Mouse (Mus musculus) macrophage (primary cell): ENCODE data around the gene Dgcr8. TPM values are rescaled to one million over a fixed set of nuclear protein-coding genes. Genes with fewer than 3 reads are reported as not detected.

Experiments
- H3K27ac ChIP-seq: fragments of 350-480 bp; formaldehyde crosslinking; 2 replicates; pipeline ENCODE4 v1.9.0; 2021
- H3K36me3 ChIP-seq: fragments of 350-480 bp; formaldehyde crosslinking; 2 replicates; pipeline ENCODE4 v1.9.0; 2021; ENCODE audit errors: inconsistent target
- H3K4me3 ChIP-seq: fragments of 350-480 bp; formaldehyde crosslinking; 2 replicates; pipeline ENCODE4 v1.9.0; 2021; ENCODE audit errors: inconsistent target
- H3K79me2 ChIP-seq: fragments of 350-480 bp; formaldehyde crosslinking; 2 replicates; pipeline ENCODE4 v1.9.0; 2021; ENCODE audit errors: inconsistent target
- WGBS: methylation state at CpG from one replicate; pipeline ENCODE4 v1.1.7; 2026; ENCODE audit warnings: inconsistent platforms; ENCODE audit not compliant: missing documents; 5-methylcytosine and 5-hydroxymethylcytosine counted together
- polyA plus RNA-seq: library from polyadenylated mRNA; stranded (reverse); fragments of 250-400 nt; gene quantifications from 3 replicates; pipeline ENCODE4 v1.2.4, GENCODE M21; 2018; ENCODE audit warnings: inconsistent platforms

The Dgcr8 gene
- polyA plus RNA-seq, 1 experiment from 2014 or later, result 12.9 TPM

DNA sequence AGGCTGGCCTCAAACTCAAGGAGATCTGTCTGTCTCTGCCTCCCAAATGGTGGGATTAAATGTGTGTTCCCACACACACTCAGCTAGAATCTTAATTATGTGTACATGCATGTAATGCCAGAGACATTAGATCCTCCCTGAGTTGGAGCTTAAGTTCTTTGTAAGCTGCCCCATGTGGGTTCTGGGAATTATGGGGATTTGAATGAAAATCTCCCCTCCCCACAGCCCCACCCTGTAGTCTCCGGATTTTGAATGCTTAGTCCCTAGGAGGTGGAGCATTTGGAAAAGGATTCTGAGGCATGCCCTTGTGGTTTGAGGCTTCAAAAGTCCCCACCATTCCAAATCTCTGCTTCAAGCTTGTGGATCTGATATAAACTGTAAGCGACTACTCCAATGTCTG lies 13.9 kb downstream of the Dgcr8 start:
- Histone ChIP-seq H3K79me2 (no peaks in the 10 kb centered on the region), H3K27ac (no peak overlapping the region), H3K36me3 (peaks cover 53% of the 10 kb centered on the region), H3K4me3 (no peak overlapping the region)
- WGBS, result 100% methylated on average over 2 of the region's 2 CpGs

DNA sequence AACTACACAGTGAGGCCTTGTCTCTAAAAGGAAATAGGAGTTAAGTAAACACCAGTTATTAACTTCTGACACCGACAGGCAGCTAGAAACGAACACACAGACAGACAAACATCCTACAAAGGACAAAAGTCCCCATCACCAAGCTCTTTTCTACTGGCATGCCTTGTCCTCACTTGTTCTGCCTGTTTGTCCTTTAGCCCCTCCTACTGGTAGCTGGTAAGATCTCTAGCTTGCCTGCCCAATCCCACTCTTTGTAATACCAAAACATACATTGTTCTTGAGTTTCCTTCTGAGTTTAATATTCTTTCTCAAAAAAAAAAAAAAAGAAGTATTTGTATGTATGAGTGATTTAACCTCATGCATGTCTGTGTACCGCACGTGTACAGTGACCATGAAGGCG lies 20.9 kb downstream of the Dgcr8 start:
- Histone ChIP-seq H3K36me3 (peaks cover 38% of the 10 kb centered on the region), H3K27ac (no peak overlapping the region), H3K4me3 (no peak overlapping the region), H3K79me2 (no peaks in the 10 kb centered on the region)
- WGBS, result 85% methylated on average over 5 of the region's 5 CpGs

DNA sequence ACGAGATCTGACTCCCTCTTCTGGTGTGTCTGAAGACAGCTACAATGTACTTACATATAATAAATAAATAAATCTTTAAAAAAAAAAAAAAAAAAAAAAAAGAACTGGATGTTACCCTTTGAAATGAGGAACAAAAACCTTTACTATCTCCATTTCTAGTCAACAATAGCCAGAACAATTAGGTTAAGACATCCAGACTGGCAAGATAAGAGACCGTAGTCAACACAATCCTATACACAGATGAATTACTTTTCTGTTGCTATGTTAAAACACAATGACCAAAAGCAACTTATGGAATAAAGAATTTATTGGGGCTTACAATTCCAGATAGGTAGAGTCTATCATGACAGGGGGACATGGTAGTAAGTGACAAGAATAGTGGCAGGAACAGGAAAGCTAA lies 24.0 kb downstream of the Dgcr8 start:
- Histone ChIP-seq H3K27ac (no peak overlapping the region), H3K36me3 (peaks cover 37% of the 10 kb centered on the region), H3K79me2 (no peaks in the 10 kb centered on the region), H3K4me3 (no peak overlapping the region)
- WGBS, result 93% methylated on average over 1 of the region's 2 CpGs

DNA sequence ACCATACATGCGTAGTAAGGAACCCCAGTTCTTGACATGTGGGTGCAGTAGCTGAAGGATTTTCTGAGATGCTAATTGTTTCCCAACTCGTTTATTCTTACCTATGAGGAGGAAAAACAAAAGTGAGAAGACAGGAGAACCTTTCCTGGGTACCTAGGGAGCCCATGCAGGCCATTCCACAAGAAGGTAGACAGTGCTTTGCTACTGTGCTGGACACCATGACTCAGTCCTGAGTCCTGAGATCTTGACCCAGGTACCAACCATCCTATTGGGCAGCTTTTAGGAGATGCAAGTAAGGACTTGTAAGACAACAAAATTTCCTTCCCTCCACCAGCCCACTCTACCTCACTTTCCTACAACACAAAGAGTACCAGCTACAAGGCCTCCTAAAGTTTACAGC lies 30.8 kb downstream of the Dgcr8 start, which contains the start of gene Gm49776:
TSS of gene Gm49776 (minus strand) at position 101 of the 400 bp plus-strand sequence.
- no peaks in the 10 kb centered on the region for H3K79me2 ChIP-seq
- H3K4me3 ChIP-seq, result no peak within 1 kb of the TSS
- no peak within 1 kb of the TSS for H3K27ac ChIP-seq
- peaks cover 70% of the 10 kb centered on the region for H3K36me3 ChIP-seq
- 88% methylated on average over 2 of the region's 2 CpGs for WGBS

DNA sequence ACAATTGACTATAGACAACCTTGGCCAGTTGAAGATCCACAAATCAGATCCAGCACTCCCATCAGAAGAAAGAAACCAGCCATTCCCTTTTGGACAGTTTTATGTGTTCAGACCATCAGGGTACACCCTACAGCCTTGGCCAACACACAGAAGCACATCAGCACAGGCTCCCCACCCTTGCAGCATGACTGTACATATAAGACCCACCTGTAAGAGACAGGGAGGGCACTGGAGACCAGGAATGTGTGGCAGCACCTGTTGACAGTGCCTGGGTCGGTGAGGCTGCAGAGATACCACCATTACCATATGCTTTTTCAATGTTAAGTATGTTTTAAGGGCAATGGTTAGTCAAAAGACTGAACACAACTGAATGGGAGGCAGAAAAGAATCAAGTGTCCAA lies 35.2 kb downstream of the Dgcr8 start:
- H3K79me2 ChIP-seq, result peaks cover 32% of the 10 kb centered on the region
- 77% methylated on average over 1 of the region's 1 CpGs for WGBS
- H3K4me3 ChIP-seq, result no peak overlapping the region

DNA sequence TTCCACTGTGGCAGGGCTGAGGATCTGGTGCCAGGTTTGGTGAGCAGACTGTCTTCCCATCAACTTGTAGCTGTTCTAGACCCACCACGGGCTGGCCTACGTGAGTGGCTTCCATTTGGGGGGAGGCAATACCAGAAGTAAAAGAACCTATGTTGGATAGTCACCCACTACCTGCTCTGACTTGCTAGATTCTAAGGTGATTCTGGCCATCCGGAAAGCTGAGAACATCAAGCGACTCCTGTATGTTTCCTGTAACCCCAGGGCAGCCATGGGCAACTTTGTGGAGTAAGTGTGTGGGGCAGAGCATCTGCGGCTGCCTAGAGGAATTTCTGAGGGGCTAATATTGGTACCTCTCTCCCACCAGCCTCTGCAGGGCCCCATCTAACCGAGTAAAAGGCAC lies 36.3 kb downstream of the Dgcr8 start:
- peaks cover 56% of the 10 kb centered on the region for H3K36me3 ChIP-seq
- H3K27ac ChIP-seq, result no peak overlapping the region
- H3K4me3 ChIP-seq, result no peak overlapping the region
- WGBS, result 81% methylated on average over 6 of the region's 6 CpGs
- H3K79me2 ChIP-seq, result peaks cover 36% of the 10 kb centered on the region

More for the DNA sequence above, 35.2 kb downstream of the Dgcr8 start:
- Histone ChIP-seq H3K27ac (no peak overlapping the region), H3K36me3 (peaks cover 65% of the 10 kb centered on the region)

DNA sequence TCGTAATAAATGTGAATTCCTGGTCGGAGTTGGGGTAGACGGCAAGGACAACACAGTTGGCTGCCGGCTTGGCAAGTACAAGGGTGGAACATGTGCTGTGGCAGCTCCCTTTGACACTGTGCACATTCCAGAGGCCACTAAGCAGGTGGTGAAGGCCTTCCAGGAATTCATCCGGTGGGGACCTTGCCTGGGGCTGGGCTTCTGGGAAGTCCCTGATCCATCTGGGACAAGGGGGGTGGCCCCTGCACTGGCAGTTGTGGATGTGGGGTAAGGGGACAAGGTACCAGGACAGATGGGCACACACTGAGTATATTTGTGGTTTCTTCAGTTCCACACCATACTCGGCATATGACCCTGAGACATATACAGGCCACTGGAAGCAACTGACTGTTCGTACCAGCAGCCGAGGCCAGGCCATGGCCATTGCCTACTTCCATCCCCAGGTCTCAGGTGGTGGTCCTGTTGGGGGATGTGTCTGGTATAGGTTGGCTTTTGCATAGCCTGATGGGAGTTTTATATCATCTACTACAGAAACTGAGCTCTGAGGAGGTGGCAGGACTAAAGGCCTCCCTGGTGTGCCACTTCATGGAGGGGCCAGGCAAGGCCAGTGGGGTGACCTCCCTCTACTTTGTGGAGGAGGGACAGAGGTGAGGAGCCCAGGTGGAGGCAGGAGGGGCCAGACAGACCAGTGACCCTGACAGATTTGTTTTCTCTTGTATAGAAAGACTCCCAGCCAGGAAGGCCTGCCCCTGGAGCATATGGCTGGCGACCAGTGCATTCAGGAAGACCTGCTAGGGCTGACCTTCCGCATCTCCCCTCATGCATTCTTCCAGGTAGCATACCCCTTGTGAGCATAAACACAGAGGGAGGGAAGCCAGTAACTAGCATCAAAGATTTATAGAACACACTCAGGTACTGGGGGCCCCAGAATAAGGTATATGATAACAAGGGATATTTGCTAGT lies 37.9 kb downstream of the Dgcr8 start:
- Histone ChIP-seq H3K79me2 (peaks cover 53% of the 10 kb centered on the region), H3K4me3 (no peak overlapping the region), H3K27ac (no peak overlapping the region), H3K36me3 (peaks cover 46% of the 10 kb centered on the region)
- WGBS, result 95% methylated on average over 9 of the region's 10 CpGs

DNA sequence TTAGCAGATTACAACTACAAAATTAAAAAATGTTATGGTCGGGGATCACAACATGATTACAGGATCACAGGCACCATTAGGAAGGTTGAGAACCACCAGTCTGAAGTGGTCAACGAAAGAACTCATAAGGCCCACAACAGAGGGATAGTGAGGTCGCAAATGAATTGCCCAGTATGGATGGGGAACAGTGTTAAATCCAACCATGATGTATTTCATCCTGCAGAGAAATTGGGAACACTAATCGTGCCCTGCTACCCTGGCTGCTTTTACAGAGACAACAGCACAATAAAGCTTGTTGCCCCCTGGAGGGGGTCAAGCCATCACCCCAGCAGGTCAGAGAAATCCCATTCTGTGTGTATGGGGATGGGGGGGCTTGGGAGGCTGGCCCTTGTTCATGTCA lies 38.8 kb downstream of the Dgcr8 start:
- whole genome bisulfite sequencing, result 73% methylated on average over 4 of the region's 4 CpGs
- Histone ChIP-seq H3K36me3 (peaks cover 50% of the 10 kb centered on the region), H3K79me2 (peaks cover 61% of the 10 kb centered on the region), H3K4me3 (peak overlapping the region; percentile 89), H3K27ac (peak overlapping the region; percentile 86; the same call in 1 of the 2 replicates)

DNA sequence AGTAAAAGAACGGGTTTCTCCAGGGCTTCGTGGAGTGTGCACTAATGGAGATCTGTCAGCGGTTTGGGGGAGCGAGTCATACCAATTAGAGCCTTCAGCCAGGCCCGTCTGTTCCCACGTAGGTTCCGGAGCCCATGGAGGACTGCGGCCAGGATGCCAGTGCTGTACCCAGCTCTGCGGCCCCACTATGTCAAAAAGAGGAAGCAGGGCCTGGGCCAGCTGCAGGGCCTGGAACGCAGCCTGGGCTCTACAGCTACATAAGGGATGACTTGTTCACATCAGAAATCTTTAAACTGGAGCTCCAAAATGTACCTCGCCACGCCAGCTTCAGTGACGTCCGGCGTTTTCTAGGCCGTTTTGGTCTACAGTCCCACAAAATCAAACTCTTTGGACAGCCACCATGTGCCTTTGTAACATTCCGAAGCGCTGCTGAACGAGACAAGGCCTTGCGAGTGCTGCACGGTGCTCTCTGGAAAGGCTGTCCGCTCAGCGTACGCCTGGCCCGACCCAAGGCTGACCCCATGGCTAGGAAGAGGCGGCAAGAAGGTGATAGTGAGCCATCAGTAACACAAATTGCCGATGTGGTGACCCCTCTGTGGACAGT lies 39.6 kb downstream of the Dgcr8 start:
- 4% methylated on average over 27 of the region's 27 CpGs for WGBS

DNA sequence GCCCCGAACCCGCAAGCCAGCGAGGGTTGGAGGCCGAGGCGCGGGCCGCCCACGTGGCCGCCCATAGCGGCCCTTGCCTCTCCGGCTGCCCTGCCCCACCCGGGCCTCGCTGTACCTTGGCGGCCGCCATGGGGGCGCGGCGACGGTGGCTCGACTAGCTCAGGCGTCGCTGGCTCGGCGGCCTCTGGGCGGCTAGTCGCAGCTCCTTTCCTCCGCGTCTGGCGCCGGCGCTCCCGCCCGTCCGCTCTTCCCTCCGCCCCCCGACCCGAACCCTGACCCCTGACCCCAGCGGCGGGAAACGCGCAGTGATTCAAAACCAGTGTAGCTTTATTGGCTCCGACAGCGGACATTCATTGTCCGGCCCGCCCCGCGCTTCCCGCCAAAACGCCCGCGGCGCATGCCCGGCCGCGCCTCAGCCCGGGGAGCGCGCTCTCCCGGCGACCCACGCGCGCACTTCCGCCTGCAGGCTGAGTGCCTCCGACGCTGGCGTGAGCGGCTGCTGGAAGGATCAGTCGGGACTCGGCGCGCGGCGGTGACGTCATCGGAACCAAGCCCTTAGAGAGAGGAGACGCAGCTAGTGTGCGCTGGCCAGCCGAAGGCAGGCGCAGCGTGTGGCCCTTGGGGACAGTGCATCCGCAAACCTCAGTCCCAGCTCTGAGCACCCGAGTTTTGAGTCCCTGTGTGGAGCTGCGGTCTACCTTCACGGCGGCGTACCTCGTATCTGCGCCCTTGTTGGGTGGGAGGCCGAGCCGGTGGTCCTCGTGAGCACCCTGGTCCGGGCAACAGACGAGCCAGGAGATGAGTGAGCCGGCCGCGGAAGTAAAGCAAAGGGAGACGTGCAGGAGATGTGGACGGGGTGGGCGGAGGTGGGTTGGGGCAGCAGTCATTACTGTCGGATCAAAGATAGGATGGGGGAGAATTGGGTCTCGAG lies 40.3 kb downstream of the Dgcr8 start, which contains the start of the genes Trmt2a and Ranbp1:
TSS of gene Trmt2a (plus strand) at position 247 of the 931 bp plus-strand sequence.
TSS of gene Ranbp1 (minus strand) at position 300 of the 931 bp plus-strand sequence.
- Histone ChIP-seq H3K36me3 (peaks cover 54% of the 10 kb centered on the region), H3K4me3 (peak within 1 kb of the TSS; percentile 89), H3K27ac (peak within 1 kb of the TSS; percentile 86), H3K79me2 (peaks cover 77% of the 10 kb centered on the region)
- under 1% methylated on average over 78 of the region's 102 CpGs for WGBS

More for the DNA sequence above, 39.6 kb downstream of the Dgcr8 start:
- peak overlapping the region; percentile 86 for H3K27ac ChIP-seq
- peaks cover 69% of the 10 kb centered on the region for H3K79me2 ChIP-seq
- peaks cover 54% of the 10 kb centered on the region for H3K36me3 ChIP-seq
- H3K4me3 ChIP-seq, result peak overlapping the region; percentile 89

DNA sequence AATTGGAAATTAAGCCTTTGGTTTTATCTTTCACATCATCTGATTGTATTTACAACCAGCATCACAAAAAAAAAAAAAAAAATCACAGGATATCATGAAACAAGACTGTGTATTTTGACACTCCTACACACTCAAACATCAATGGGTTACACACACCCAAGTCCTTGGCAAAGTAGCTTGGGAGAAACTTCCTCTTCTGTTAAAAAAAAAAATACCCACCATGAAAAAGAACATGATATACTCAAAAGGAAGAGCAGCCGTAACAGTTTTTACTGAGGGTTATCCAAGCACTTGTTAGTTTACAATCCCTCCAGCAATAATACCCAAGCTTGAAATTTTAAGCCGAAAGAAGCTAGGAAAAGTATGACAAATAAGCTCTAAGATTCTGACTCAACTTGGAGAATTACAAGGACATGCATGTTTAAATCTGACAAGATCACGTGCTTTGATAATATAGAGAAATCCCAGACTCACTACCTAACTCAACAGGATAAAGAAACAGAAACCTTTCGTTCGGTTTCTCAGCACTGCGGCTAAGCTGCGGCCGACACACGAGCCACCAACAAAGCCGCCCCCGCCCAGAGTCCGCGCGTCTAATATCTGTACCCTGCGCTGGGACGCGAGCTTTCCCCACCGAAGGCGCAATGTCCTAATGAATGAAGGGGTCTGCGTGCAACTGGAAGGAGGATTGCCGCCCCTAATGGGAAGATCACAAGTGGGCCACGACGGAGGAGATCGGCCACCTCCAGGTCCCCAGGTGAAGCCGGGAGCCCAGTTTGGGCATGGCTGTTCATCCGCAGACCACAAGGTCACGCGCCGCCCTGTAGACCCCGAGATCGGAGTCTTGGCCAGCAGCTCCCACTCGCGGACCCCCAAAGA lies 41.3 kb downstream of the Dgcr8 start:
- Histone ChIP-seq H3K36me3 (peaks cover 54% of the 10 kb centered on the region), H3K79me2 (peaks cover 86% of the 10 kb centered on the region), H3K27ac (peak overlapping the region; percentile 65), H3K4me3 (peak overlapping the region; percentile 88)
- WGBS, result under 1% methylated on average over 27 of the region's 33 CpGs

DNA sequence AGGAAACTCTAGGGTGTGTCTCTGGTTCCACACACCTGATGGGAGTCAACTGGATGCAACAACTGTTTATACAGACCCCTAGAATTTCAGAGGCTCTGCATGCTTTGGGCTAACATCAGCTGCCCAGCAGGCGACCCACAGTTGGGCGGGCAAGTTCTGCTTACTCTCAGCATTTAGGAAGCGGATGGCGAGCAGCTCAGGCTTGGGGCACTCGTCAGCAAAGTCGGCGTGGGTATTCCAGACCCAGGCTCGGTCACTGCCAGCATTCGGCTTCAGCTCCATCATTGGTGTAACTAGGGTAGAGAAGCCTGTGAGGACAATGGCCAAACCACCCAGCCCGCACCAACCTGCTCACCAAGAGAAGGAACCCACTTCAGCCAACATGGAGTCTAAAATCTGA lies 47.5 kb downstream of the Dgcr8 start:
- peaks cover 68% of the 10 kb centered on the region for H3K36me3 ChIP-seq

More for the DNA sequence above, 47.5 kb downstream of the Dgcr8 start:
- Histone ChIP-seq H3K79me2 (peaks cover 43% of the 10 kb centered on the region), H3K4me3 (no peak overlapping the region), H3K27ac (no peak overlapping the region)
- 93% methylated on average over 10 of the region's 10 CpGs for WGBS
